Comparison of ENCODE assay signal across 8 mouse cellular contexts in genomic region chr9:117072433-117073099, GRCm38 (mm10).
DNase-seq lines count a peak whose midpoint lies in the region; ATAC-seq lines count a peak whose summit lies in the region.

No protein-coding gene starts in this region.

- no peaks in the 10 kb centered on the region for H3K9me3 ChIP-seq in heart, embryonic 11.5 days (replicated peaks; ENCODE audit: control insufficient read depth, low read length)
- H3K9me3 ChIP-seq in neural tube, embryonic 12.5 days = no peaks in the 10 kb centered on the region
- H3K9me3 ChIP-seq in kidney, embryonic 15.5 days (replicated peaks) = no peaks in the 10 kb centered on the region
- no peaks in the 10 kb centered on the region for H3K9me3 ChIP-seq in neural tube, embryonic 14.5 days (ENCODE audit: control insufficient read depth, low read length)

- no peak for ATAC-seq in heart, embryonic 11.5 days (replicated peaks; ENCODE audit: insufficient number of reproducible peaks, low FRiP score, low TSS enrichment)
- ATAC-seq in neural tube, embryonic 12.5 days (ENCODE audit: low FRiP score, low read depth) = peak; percentile 65; the same call in 1 of the 2 replicates
- peak; percentile 80 for ATAC-seq in kidney, embryonic 15.5 days (replicated peaks; ENCODE audit: low FRiP score)
- ATAC-seq in neural tube, embryonic 14.5 days (ENCODE audit: low read depth) = peak; percentile 85; the same call in 1 of the 2 replicates

- no peaks in the 10 kb centered on the region for H3K27me3 ChIP-seq in heart, embryonic 11.5 days (ENCODE audit: control insufficient read depth, insufficient read depth, low read length)
- H3K27me3 ChIP-seq in neural tube, embryonic 12.5 days (replicated peaks) = no peaks in the 10 kb centered on the region
- H3K27me3 ChIP-seq in kidney, embryonic 15.5 days = no peaks in the 10 kb centered on the region
- H3K27me3 ChIP-seq in neural tube, embryonic 14.5 days (ENCODE audit: control insufficient read depth, insufficient read depth, low read length) = no peaks in the 10 kb centered on the region

- H3K9ac ChIP-seq in heart, embryonic 11.5 days (ENCODE audit: low read depth, low read length) = no peak overlapping the region
- no peak overlapping the region for H3K9ac ChIP-seq in neural tube, embryonic 12.5 days
- no peak overlapping the region for H3K9ac ChIP-seq in kidney, embryonic 15.5 days
- H3K9ac ChIP-seq in neural tube, embryonic 14.5 days (replicated peaks; ENCODE audit: low read depth, low read length) = no peak overlapping the region

- 17% methylated on average over 2 of the region's 2 CpGs for WGBS in heart, embryonic 11.5 days (ENCODE audit: insufficient replicate concordance)
- 37% methylated on average over 2 of the region's 2 CpGs for WGBS in neural tube, embryonic 12.5 days
- 16% methylated on average over 2 of the region's 2 CpGs for WGBS in kidney, embryonic 15.5 days
- 40% methylated on average over 2 of the region's 2 CpGs for WGBS in neural tube, embryonic 14.5 days

- H3K4me3 ChIP-seq in heart, embryonic 11.5 days (ENCODE audit: low read depth, low read length) = no peak overlapping the region
- H3K4me3 ChIP-seq in neural tube, embryonic 12.5 days = no peak overlapping the region
- no peak overlapping the region for H3K4me3 ChIP-seq in kidney, embryonic 15.5 days (replicated peaks)
- no peak overlapping the region for H3K4me3 ChIP-seq in neural tube, embryonic 14.5 days (ENCODE audit: low read depth, low read length)

- intact Hi-C loops in heart, postnatal 25 days (cut with DNase I) = no loop called here

- no peak for DNase-seq in heart, postnatal 25 days (ENCODE audit: low spot score)
- DNase-seq in neural tube, embryonic 10.5 days (ENCODE audit: extremely low spot score, low spot score) = no peak
- DNase-seq in right cerebral cortex, postnatal 14 days = no peak
- DNase-seq in layer of hippocampus, adult 11-12 months (ENCODE audit: low spot score) = no peak

- H3K4me1 ChIP-seq in heart, embryonic 11.5 days (ENCODE audit: control insufficient read depth, insufficient read depth, low read length) = peaks cover 6% of the 10 kb centered on the region
- H3K4me1 ChIP-seq in neural tube, embryonic 12.5 days = peaks cover 7% of the 10 kb centered on the region; the same call in 1 of the 2 replicates
- peaks cover 33% of the 10 kb centered on the region for H3K4me1 ChIP-seq in kidney, embryonic 15.5 days
- no peaks in the 10 kb centered on the region for H3K4me1 ChIP-seq in neural tube, embryonic 14.5 days (ENCODE audit: control insufficient read depth, insufficient read depth, low read length)

- peak overlapping the region; percentile 50 for H3K27ac ChIP-seq in heart, embryonic 11.5 days (ENCODE audit: low read depth, low read length)
- no peak overlapping the region for H3K27ac ChIP-seq in neural tube, embryonic 12.5 days
- peak overlapping the region; percentile 81 for H3K27ac ChIP-seq in kidney, embryonic 15.5 days
- peak overlapping the region; percentile 25 for H3K27ac ChIP-seq in neural tube, embryonic 14.5 days (ENCODE audit: low read depth, low read length)

- no peaks in the 10 kb centered on the region for H3K36me3 ChIP-seq in heart, embryonic 11.5 days (ENCODE audit: control insufficient read depth, insufficient read depth, low read length)
- H3K36me3 ChIP-seq in neural tube, embryonic 12.5 days = no peaks in the 10 kb centered on the region
- no peaks in the 10 kb centered on the region for H3K36me3 ChIP-seq in kidney, embryonic 15.5 days
- H3K36me3 ChIP-seq in neural tube, embryonic 14.5 days (ENCODE audit: control insufficient read depth, insufficient read depth, low read length) = no peaks in the 10 kb centered on the region

- H3K4me2 ChIP-seq in heart, embryonic 11.5 days = no peak overlapping the region
- no peak overlapping the region for H3K4me2 ChIP-seq in neural tube, embryonic 12.5 days (replicated peaks)
- H3K4me2 ChIP-seq in kidney, embryonic 15.5 days = no peak overlapping the region
- H3K4me2 ChIP-seq in neural tube, embryonic 14.5 days (ENCODE audit: low read depth, low read length) = no peak overlapping the region
